Mouse (Mus musculus): ENCODE measurements at regions not wholly inside any gene's neighbourhood (a gene's known extent, or its start where the extent isn't known, plus 50 kb on each side); places are given as distances from the start of the nearest gene placed in this dataset.

DNA sequence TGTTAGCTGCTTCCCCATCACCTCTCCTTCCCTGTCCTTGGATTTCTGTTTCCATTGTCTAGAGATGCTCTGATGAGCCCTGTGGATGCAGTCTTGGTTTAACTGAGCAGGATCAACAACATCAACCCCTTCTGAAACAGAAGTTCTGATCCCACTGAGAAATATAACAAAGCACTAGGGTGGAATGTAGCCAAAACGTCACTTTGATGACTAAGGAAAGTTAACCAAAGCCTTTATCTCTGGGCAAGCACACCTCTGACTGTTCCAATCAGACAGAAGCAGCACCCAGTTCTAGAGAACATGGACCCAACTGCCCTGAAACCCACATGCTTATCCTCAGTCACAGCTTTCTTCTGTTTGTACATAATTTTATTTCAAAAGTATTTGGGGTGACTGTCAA, 193.2 kb downstream of the Tm2d1 start:
- no peaks in the 10 kb centered on the region for H3K27me3 ChIP-seq (ENCODE audit: control insufficient read depth, insufficient read depth, low read length)
- H3K4me2 ChIP-seq (ENCODE audit: low read depth, low read length) = no peak overlapping the region
- no peaks in the 10 kb centered on the region for H3K36me3 ChIP-seq (replicated peaks; ENCODE audit: control insufficient read depth, insufficient read depth, low read depth, low read length)
- DNase-seq (ENCODE audit: low spot score) (no peak), ATAC-seq (replicated peaks; ENCODE audit: insufficient number of reproducible peaks, low FRiP score, low TSS enrichment, low read depth) (no peak)
- no peak overlapping the region for H3K4me3 ChIP-seq (ENCODE audit: low read depth, low read length)
- H3K9me3 ChIP-seq (replicated peaks; ENCODE audit: control insufficient read depth, low read length) = no peaks in the 10 kb centered on the region
- WGBS = 64% methylated on average over 1 of the region's 1 CpGs
- H3K9ac ChIP-seq (replicated peaks; ENCODE audit: low read length) = no peak overlapping the region
- H3K4me1 ChIP-seq (ENCODE audit: control insufficient read depth, insufficient read depth, low read length) = no peaks in the 10 kb centered on the region
- no peak overlapping the region for H3K27ac ChIP-seq (replicated peaks; ENCODE audit: low read depth, low read length)

DNA sequence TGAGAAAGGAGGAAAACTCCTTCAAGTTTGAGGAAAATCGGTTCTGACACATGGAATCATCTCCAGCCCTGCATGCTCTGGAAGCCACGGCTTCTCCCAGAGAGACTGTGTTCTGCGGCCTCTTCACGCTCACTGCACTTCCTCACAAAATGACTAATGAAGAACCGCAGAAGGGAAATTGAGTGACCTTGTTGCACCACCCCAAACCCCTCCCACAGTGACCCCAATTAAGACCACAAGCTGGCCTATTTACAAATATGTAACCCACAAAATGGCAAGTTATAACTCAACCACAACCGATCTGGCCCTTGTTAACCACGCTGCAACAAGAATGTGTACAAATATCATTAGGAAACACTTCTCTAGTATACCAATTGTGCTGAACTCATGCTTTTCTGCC, 194.2 kb downstream of the Tm2d1 start:
- H3K4me3 ChIP-seq (ENCODE audit: low read depth, low read length) = no peak overlapping the region
- DNase-seq (ENCODE audit: low spot score) (peak; percentile 20), ATAC-seq (replicated peaks; ENCODE audit: insufficient number of reproducible peaks, low FRiP score, low TSS enrichment, low read depth) (no peak)
- no peak overlapping the region for H3K27ac ChIP-seq (replicated peaks; ENCODE audit: low read depth, low read length)
- WGBS = 70% methylated on average over 7 of the region's 7 CpGs
- H3K9me3 ChIP-seq (replicated peaks; ENCODE audit: control insufficient read depth, low read length) = no peaks in the 10 kb centered on the region
- no peak overlapping the region for H3K9ac ChIP-seq (replicated peaks; ENCODE audit: low read length)
- H3K4me2 ChIP-seq (ENCODE audit: low read depth, low read length) = no peak overlapping the region
- no peaks in the 10 kb centered on the region for H3K4me1 ChIP-seq (ENCODE audit: control insufficient read depth, insufficient read depth, low read length)
- no peaks in the 10 kb centered on the region for H3K27me3 ChIP-seq (ENCODE audit: control insufficient read depth, insufficient read depth, low read length)
- H3K36me3 ChIP-seq (replicated peaks; ENCODE audit: control insufficient read depth, insufficient read depth, low read depth, low read length) = no peaks in the 10 kb centered on the region

- H3K4me2 ChIP-seq (ENCODE audit: low read depth, low read length) = no peak overlapping the region
- no peaks in the 10 kb centered on the region for H3K36me3 ChIP-seq (replicated peaks; ENCODE audit: control insufficient read depth, insufficient read depth, low read depth, low read length)
- ATAC-seq (replicated peaks; ENCODE audit: insufficient number of reproducible peaks, low FRiP score, low TSS enrichment, low read depth) = no peak
- H3K27me3 ChIP-seq (ENCODE audit: control insufficient read depth, insufficient read depth, low read length) = no peaks in the 10 kb centered on the region
- H3K9me3 ChIP-seq (replicated peaks; ENCODE audit: control insufficient read depth, low read length) = no peaks in the 10 kb centered on the region
- no peak for DNase-seq (ENCODE audit: low spot score)
- peaks cover 2% of the 10 kb centered on the region; the same call in 1 of the 2 replicates for H3K4me1 ChIP-seq (ENCODE audit: control insufficient read depth, insufficient read depth, low read length)
- H3K27ac ChIP-seq (replicated peaks; ENCODE audit: low read depth, low read length) = no peak overlapping the region
- no peak overlapping the region for H3K4me3 ChIP-seq (ENCODE audit: low read depth, low read length)
- WGBS = 92% methylated on average over 2 of the region's 2 CpGs
- no peak overlapping the region for H3K9ac ChIP-seq (replicated peaks; ENCODE audit: low read length)
Measured at GRCm38 (mm10) chr4:98187038-98187437, 196.1 kb downstream of the Tm2d1 start.

- Histone ChIP-seq H3K4me2 (ENCODE audit: low read depth, low read length) (no peak overlapping the region), H3K27me3 (ENCODE audit: control insufficient read depth, insufficient read depth, low read length) (no peaks in the 10 kb centered on the region), H3K9me3 (replicated peaks; ENCODE audit: control insufficient read depth, low read length) (no peaks in the 10 kb centered on the region), H3K4me3 (ENCODE audit: low read depth, low read length) (no peak overlapping the region), H3K27ac (replicated peaks; ENCODE audit: low read depth, low read length) (0 out of 2 replicates have a peak overlapping the region, but pooled peaks have one; percentile 16), H3K9ac (replicated peaks; ENCODE audit: low read length) (no peak overlapping the region), H3K4me1 (ENCODE audit: control insufficient read depth, insufficient read depth, low read length) (peaks cover 4% of the 10 kb centered on the region; the same call in 1 of the 2 replicates), H3K36me3 (replicated peaks; ENCODE audit: control insufficient read depth, insufficient read depth, low read depth, low read length) (no peaks in the 10 kb centered on the region)
- WGBS = 25% methylated on average over 4 of the region's 4 CpGs
- DNase-seq (ENCODE audit: low spot score) (peak; percentile 77), ATAC-seq (replicated peaks; ENCODE audit: insufficient number of reproducible peaks, low FRiP score, low TSS enrichment, low read depth) (no peak; the same call in 1 of the 2 replicates)
Measured at GRCm38 (mm10) chr4:98182053-98182355, 201.1 kb downstream of the Tm2d1 start.

GRCm38 (mm10) chr4:98181185-98182052, 201.7 kb downstream of the Tm2d1 start:
- ATAC-seq (replicated peaks; ENCODE audit: insufficient number of reproducible peaks, low FRiP score, low TSS enrichment, low read depth) = peak; percentile 62; the same call in 1 of the 2 replicates
- peak; percentile 74 for DNase-seq (ENCODE audit: low spot score)

DNA sequence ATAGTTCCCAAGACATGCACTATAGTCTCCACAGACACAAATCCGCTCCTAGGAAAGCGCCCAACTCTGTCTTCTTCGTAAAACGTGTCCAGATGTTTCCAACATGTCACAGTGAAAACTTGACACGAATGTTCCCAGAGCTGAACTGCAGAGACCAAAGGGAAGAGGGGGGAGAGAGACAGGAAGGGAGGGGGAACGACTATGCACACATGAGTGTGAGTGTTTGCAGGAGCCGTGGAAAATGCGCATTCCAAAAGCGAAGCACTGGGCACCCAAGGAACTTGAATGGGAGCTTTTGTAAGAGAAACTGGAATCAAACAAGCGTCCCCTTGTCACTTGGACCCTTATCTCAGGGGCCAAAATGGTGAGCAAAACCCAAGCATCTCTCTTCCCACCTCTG, 202.8 kb downstream of the Tm2d1 start:
- peaks cover 4% of the 10 kb centered on the region; the same call in 1 of the 2 replicates for H3K4me1 ChIP-seq (ENCODE audit: control insufficient read depth, insufficient read depth, low read length)
- H3K4me3 ChIP-seq (ENCODE audit: low read depth, low read length) = no peak overlapping the region
- no peaks in the 10 kb centered on the region for H3K9me3 ChIP-seq (replicated peaks; ENCODE audit: control insufficient read depth, low read length)
- no peaks in the 10 kb centered on the region for H3K36me3 ChIP-seq (replicated peaks; ENCODE audit: control insufficient read depth, insufficient read depth, low read depth, low read length)
- WGBS = 19% methylated on average over 10 of the region's 10 CpGs
- ATAC-seq (replicated peaks; ENCODE audit: insufficient number of reproducible peaks, low FRiP score, low TSS enrichment, low read depth) (no peak), DNase-seq (ENCODE audit: low spot score) (peak; percentile 56)
- no peak overlapping the region for H3K27ac ChIP-seq (replicated peaks; ENCODE audit: low read depth, low read length)
- no peaks in the 10 kb centered on the region for H3K27me3 ChIP-seq (ENCODE audit: control insufficient read depth, insufficient read depth, low read length)
- H3K4me2 ChIP-seq (ENCODE audit: low read depth, low read length) = no peak overlapping the region
- H3K9ac ChIP-seq (replicated peaks; ENCODE audit: low read length) = no peak overlapping the region

More at GRCm38 (mm10) chr4:98181185-98182052, 201.7 kb downstream of the Tm2d1 start:
- Histone ChIP-seq H3K27ac (replicated peaks; ENCODE audit: low read depth, low read length) (no peak overlapping the region), H3K9ac (replicated peaks; ENCODE audit: low read length) (no peak overlapping the region), H3K4me1 (ENCODE audit: control insufficient read depth, insufficient read depth, low read length) (peaks cover 4% of the 10 kb centered on the region; the same call in 1 of the 2 replicates), H3K9me3 (replicated peaks; ENCODE audit: control insufficient read depth, low read length) (no peaks in the 10 kb centered on the region), H3K4me3 (ENCODE audit: low read depth, low read length) (no peak overlapping the region), H3K4me2 (ENCODE audit: low read depth, low read length) (no peak overlapping the region), H3K36me3 (replicated peaks; ENCODE audit: control insufficient read depth, insufficient read depth, low read depth, low read length) (no peaks in the 10 kb centered on the region), H3K27me3 (ENCODE audit: control insufficient read depth, insufficient read depth, low read length) (no peaks in the 10 kb centered on the region)
- 46% methylated on average over 12 of the region's 12 CpGs for WGBS
